Mouse (Mus musculus) B cell, adult 2 months (primary cell): ENCODE measurements around the gene Dop1a.

ENCODE experiments used
- DNase-seq, 2 experiments: peaks; one replicate each; pipeline ENCODE4 v3.0.0; 2022

The Dop1a gene

DNA sequence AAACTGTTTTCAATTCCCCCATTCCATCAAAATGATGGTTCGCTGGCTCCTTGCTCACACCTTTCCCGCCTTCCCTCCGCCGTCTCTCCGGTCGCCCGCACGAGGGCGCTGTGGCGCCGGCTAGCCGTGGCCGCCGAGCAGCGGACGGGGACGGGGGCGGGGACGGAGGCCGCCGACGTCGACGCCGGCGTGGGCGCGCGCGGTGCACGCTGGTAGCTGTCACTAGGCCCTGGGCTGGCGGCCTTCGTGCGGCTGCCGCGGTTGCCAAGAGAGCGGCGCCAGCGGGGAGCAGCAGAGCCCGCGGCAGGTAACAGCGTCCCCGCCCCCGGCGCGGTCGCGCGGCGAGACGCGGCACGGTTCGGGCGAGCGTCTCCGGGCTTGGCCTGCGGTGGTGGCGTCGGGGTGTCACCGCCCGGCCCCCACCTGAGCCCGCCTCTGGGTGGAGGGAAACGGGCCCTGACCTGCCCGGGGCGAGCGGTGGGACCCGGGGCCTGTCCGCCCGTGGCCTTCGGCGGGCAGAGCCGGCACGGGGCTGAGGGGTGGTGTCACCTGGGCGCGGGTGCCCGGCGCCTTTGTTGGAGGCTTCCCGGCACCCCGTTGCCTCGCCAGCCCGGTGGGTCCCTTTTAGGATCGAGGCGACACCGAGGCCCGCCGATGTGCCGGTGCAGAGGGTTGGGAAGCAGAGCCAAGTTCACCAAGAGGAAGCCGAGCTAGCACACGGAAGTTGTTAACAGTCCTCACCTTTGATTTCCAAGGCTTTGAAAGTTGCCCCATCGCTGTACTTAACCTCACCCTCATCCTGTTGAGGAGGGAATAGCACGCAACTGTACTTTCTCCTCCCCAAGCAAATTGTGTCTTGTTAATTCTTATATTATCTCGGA is at the start of gene Dop1a:
Gene Dop1a, plus strand, starts transcription at position 165 of the 881 bp plus-strand sequence.
- peak; percentile 92 to 94 for DNase-seq

DNA sequence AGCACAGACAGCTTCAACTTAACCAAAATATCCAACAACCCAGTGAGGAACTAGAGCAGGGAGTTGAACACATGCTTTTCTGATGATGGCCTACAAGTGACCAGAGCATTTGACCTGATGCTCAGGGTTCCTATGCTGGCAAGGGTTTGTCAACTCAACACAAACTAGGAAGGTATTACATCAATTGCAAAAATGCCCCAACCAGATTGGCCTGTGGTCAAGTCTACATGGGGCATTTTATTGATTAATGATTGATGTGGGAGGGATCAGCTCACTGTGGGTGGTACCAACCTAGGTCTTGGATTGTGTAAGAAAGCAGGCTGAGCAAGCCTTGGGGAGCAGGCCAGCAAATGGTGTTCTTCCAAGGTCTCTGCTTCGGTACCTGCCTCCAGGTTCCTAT is 49.0 kb upstream of the Dop1a start:
- DNase-seq: no peak

DNA sequence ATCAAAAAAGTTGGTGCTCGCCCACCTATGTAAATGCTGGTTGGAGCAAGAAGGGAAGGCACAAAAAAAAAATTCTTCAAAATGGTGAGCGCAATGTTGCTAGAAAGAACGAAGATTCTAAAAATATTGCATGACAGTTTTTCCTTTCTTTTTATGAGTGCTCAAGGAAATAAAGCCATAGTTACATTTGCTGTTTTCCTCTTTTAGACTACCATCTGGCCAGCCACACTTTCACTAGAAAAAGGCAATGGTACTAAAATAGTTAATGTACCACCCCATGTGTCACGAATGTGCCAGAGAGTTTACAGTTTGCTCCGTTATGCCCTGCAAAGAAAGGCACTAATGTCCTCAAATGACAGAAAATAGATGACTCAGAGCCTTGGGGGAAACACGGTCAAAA is 47.6 kb upstream of the Dop1a start:
- DNase-seq: no peak

DNA sequence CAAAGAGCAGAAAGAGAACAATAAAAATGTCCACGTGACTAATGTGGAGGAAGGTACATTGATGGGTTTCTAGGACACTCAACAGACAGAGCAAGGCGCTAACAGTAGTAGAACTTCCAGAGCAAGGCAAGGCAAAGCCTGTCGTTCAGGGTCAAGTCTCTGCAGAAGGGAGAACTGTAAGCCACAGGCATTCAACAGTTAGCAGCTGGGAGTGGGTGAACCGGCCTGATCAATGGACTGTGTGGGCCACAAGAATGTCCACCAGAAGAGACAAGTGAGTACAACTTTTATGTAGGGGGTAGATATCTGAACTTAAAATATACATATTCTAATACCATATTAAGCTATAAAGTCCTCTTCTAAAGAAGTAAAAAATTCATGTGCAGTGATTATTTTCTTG is 43.6 kb upstream of the Dop1a start:
- no peak for DNase-seq

DNA sequence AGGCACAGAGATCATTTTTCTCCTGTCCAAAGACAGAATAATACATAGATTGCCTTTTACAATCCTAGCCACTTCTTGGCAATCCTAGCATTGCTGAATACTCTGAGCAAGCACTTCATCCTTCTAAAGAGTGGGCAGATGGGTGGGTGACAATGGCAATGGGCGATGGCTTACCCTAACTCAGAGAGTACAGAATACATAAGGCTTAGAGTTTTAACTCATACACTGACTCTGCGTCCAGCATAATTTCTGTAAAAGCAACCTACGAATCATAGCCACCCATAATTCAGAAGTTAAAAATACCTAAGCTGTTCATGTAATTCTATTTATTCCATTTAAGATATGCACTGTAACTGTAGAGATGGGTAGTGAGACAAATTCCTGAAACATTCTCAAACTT is 31.4 kb upstream of the Dop1a start:
- DNase-seq: no peak

DNA sequence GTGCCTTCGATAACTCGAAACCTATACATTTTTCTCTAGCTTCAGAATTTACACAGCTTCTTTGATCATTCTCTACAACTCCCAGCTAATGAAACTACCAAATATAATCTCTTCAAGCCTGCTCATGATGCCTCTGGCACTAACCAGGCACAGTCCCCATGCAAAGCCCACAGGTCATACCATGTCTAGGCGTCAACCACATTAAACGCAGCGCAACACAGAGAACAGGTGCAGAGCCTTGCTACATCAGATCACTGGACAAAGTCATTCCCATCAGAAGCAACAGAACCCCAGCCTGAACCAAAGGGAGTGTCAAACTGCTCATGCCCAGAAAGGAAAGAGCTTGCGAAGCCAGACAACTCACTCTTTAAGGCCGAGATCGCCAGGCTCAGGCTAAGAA is 30.3 kb upstream of the Dop1a start:
- no peak for DNase-seq

DNA sequence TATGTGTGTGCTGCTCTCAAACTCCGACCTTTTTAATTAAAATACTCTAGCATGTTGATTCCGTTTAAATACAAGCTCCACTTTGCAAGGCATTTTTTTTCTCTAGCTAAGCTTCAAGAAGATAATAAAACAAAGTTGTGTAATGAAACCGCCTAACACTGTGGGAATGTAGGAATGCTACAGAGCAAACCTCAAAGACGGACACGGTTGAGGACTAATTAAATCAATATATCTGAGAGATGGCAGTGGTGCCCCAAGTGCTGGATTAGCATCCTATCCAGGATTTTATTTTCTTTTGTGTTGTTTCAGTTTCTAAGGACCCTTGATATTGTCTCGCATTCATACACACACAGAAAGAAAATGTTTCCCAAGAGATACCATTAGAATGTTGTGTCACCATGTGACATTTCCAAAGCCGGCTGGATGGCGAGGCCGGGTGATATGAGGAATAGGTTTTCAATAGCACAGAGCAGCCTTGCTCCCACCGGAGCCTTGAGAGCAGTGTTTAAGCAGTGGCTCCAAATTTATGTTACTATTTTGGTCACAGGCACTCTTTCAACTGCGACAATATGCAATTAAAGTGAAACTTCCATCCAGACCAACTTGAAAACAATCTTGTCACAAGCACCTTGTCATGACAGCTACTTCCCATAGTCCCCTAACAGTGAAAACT is 28.5 kb upstream of the Dop1a start:
- DNase-seq: no peak

DNA sequence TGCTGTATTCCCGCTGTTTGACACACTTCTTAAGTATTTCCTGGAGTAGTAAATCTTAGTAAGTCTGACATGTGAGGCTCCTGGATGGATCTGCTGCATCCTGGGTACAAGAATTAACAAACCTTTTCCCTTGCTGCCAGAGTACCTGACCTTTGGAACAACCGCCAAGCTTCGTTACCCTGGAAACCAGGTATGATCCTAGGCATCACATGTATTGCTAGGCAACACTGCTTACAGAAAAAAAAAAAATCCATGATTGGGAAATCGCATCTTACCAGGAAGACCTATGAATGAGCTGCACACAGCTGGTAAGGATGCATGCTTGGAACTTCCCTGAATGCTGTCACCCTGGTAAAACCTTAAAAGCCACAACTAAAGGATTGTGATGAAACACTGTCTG is 24.7 kb upstream of the Dop1a start:
- no peak for DNase-seq

DNA sequence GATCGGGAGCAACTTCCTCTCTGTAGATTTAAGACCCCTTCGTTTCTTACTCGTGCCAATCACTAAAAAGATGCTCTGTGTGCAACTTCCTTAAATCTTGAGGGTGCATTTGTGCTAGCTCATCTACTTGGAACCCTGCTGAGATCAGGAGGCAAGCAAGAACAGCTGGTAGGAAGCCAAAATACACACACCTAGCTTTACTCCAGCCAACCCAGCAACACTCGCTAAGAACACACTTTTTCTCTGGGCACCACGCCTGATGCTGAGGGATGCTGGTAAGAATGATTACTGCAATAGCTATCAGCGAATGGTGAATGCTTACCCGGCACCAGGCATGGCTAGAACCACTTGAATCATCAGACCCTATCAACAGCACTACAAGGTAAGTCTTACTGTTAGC is 20.1 kb upstream of the Dop1a start:
- no peak for DNase-seq

DNA sequence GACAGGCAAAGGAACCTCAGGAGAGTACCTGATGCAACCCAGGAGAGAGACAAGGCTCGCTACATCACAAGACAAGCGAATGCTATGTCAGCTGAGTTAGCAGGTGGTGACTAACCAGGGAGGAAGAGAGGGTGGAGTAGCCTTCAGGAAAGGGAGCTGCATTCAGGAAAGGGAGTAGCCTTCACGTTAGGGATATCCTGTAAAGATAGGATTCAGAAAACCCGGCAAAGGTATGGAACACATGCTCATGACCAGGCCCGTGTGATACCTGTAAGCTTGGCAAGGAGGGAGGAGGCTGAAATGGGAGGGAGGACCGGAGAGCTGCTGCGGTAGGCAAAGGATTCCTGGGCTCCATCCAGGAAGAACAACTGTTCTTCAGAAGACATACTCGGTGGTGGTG is 19.5 kb upstream of the Dop1a start:
- no peak for DNase-seq

DNA sequence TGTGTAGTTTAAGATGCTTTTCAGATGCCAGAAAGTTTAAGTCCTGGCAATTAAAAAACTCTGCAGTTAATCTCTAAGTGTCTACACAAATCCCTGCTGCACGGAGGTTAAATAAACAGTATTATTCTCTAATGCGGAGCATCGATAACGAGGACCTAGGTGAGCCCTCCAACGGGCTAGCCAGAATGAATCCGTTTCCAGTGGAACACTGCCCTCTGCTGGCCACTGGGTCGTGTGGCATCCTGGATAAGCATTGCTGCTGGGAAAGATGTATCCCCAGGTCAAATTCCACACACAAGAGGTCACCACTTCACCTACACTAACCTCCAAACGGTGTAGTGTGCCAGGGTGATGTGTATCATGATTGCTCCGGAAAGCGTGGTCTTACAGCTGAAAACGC is 17.4 kb upstream of the Dop1a start:
- peak; percentile 77 to 80 for DNase-seq

DNA sequence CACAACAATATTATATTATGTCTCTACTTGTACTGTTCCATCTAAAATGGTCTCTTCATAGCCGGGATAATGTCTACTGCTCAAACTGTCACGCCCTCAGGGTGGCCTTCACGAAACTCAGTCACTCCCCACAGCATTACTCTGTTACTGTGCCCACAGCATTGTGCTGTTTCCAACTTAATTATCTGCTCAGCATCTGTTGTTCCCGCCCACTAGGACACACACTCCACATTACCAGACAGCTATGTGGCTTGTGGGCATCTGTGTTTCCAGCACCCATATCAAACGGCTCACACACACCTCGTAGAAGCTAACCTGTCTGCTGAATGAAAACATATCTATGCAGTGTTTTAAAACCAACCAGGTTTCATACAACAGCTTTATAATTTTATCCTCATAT is 15.9 kb upstream of the Dop1a start:
- DNase-seq: no peak

DNA sequence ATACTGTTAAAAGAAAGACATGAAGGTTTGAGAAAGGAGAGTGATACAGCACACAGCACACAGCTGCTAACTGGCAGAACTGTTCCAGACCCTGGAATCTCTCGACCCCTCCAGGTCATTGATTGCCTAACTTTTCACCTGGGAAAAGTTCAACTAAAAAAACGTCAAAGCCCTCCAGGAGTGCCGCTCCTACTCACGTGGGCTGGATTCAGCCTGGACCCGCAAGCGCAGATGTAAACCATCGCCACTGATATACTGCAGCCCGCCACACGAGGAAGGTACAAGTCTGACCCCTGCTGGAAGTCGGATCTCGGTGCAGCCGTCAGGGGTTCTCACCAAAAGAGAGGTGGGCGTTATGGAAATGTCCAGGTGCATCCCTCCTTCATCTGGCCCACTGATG is 15.3 kb upstream of the Dop1a start:
- peak; percentile 69 for DNase-seq

DNA sequence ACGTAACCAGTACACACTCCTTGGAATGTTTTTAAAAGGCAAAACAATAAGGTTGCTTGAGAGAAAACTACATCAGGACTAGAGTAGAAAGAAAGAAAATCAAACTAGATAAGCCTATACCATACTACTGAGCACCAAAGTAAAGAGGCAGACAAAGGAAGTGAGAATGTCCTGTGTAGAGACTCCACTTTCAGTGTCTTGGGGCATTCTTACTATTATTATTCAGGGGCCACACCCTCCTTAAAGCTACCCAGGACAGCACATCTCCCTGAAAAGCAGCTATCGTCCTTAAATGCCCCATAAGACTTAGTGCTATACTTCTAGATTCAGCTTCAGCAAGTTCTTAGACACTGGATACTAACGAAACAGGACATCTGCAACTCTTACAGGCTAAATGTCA is 13.3 kb upstream of the Dop1a start:
- DNase-seq: no peak

DNA sequence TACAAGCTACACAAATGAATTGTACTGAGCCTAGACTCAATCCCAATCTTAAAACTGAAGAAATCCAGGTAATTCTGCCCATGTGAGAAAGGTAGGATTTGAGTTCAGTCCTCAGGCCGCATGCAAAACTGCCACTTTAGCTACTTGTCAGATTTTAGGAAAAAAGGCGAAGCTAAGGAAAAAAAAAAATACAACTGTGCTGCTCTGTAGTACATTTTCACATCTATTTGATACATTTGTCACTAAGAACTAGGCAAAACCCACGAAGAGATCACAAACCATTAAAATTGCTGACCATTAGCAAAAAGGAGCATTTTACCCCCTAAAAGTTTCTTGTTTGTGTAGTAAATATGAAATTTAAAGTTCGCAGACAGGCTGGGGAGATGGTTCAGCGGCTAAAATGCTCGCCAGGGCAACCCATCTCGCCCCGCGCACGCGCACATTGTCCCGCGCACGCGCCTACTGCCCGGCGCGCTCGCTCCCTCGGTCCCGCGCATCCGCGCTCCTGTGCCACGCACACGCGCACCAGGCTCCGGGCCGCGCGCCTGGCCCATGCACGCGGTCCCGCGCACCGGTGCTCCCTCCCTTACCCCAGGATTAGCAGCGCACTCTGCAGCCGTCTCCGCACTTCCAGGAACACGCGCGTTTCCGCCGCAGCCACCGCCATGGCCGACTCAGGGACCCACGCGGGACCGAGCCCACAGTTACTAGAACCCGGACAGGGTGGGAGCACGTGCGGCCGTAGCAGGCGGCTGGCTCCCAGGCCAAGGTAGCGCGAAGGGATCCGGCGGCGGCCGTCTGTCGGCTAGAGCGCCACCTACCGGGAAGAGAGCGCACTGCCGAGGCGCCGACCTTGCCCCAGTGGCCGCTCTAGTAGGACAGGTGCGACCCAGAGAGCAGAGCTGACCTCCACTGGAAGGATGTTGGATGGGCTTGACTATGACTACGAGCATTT is 2.5 kb upstream of the Dop1a start, which contains the start of gene Ube2cbp:
Gene Ube2cbp, minus strand, starts transcription at position 800 of the 955 bp plus-strand sequence.
- DNase-seq: peak; percentile 90 to 93

DNA sequence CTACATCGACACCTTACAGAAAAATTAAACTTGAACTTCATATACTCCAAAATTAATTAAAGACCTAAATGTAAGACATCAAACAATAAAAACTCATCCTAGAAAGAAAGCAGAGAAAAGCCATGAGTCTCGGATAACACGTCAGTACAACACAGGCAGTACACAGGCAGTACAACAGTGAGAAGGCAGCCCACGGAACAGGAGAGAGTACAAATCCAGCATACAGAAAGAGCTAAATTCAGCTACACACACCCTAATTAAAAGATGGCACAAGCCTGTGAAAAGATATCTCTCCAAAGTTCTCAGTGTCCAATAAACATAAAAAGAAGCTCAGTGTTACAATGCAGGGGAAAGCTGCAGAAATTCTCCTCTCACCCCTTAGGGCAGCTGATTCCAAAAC is 9.0 kb downstream of the Dop1a start:
- no peak for DNase-seq

DNA sequence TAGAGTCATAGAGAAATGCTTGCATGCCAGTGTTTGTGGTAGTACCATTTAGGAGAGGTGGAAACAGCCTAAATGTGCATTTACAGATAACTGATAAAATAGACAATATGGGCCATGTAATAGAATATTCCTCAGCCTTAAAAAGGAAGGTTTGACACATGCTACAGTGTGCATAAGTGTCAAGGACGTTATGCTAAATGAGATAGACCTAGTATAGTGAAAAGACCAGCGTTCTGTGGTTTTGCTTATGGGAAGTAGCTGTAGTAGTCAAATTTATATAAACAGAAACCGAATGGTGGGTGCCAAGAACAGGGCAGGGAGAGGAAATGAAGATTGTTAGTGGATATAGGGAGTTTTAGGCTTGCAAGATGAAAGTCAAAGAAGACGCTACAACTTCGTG is 9.8 kb downstream of the Dop1a start:
- no peak for DNase-seq

DNA sequence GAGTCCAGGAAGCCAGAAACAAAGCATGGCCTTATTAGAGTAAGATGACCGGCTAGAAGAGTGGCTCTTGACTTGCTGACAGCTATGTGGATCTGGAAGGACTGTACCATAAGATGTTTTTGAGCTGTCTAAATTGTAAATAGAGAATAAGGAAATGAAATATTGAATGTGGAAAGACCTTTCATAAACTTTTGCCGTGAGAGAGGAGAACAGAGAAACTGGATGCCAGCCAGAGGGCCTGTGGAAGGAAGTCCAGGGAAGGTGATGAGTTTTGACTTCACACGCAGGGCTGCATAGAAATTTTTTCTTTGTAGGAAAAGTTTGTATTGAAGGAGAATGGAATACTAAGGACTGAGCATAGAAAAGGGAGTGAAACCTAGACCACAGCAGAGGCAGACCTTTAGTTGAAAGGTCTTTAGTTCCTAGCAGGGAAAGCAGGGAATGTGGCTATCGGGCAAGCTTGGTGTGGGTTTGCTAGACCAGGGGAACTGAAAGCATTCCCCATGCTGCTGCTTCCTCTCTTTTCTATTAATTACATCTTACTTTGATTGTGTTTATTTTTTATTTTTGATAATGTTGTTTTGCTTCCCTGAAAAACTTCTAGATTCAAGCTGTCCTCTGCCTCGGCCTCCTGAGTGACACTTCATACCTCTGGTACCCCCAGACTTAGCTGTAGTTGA is 11.6 kb downstream of the Dop1a start:
- DNase-seq: no peak

DNA sequence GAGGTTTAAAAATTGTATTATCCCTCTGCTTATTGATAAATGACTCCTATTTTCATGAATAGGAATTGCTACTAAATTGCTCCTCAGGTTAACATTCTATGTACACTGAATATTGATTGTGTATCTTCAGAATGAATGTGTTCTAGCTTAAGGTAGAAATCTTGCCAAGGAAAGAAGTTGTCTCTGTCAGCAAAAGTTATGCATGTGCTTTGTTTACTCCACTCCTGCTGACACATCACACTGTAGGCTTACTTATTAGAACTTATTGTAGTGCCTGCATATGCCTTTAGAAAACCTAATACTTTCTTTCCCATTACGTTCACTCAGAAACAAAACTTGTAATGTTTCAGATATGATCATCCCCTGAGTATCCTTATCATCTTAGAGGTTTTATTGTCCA is 15.3 kb downstream of the Dop1a start:
- no peak for DNase-seq

DNA sequence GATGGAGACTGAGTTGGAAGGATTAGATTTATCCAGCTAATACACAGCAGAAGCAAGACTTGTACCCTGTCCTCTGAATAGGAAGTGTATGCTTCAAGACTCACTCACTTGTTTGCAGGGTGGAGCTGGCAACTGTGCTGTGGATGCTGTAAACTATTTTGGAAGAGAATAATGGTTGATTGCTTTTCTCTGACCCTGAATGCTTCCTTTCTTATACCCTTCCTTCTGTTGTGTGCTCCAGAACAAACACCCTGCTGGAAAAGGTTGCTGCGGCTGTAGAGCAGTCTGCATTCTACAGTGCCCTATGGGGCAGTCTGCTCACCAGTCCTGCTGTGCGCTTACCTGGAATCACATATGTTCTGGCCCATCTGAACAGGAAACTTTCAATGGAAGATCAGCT is 24.8 kb downstream of the Dop1a start:
- DNase-seq: no peak

DNA sequence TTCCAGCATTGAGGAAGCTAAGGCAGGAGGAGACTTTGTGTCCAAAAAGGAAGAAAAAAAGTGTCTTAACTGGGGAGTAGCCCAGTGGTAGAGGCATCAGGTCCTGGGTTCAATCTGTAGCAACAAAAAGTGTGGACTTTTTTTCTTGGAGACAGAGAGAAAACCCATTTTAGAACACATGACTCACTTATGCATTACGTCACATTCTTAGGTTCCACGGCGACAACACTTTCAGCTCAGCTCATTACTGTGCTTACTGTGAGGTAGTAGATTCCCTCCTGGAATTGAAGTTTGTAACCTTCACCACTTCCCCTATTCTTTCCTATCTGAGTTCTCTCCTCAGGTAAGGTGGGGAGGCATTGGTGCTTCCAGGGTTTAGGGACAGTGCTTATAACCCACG is 29.3 kb downstream of the Dop1a start:
- no peak for DNase-seq

DNA sequence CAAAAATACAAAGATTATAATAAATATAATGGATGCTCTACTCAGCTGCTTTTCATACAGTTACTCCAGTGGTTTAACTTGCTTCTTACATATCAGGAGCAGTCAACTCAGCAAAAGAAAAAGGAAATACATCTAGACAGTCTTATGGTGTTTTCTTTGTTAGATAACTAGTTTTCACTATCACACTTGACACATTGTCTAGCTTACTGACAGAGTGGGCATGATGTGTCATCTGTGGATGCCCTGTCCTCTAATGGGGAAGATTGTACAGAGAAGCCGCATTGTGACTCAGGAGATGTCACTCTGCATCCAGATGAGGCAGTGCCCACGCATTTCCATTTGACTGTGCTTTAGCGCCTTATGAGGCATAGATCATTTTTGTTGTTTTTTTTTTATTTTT is 32.1 kb downstream of the Dop1a start:
- DNase-seq: no peak

DNA sequence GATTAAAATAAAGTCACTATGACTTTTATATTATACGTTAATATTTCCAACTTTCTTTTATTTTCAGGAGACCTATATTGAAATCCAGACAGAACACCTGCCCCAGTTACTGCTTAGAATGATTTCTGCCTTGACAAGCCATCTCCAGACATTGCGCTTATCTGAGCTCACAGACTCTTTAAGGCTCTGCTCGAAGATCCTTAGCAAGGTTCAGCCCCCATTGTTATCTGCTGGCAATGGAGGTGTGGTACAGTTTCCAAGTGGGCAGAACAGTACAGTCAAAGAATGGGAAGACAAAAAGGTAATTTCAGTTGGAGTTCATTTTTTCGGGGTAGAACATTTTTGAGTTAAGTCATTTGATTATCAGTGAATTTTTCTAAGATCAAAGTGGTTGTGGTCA is 40.5 kb downstream of the Dop1a start:
- DNase-seq: no peak
